In genomic region chr1:133163820-133164431, GRCm38 (mm10) we compare ENCODE assay signal across 8 mouse cellular contexts. TPM values are rescaled to one million over a fixed set of nuclear protein-coding genes. Genes with fewer than 3 reads are reported as not detected.
DNase-seq lines count a peak whose midpoint lies in the region; ATAC-seq lines count a peak whose summit lies in the region.

Gene Plekha6 (plus strand): TSS chr1:133164210.

- H3K27ac ChIP-seq in brown adipose tissue, adult 24 weeks (replicated peaks; ENCODE audit: low read depth, low read length), result no peak within 1 kb of the TSS
- 0 out of 2 replicates have a peak within 1 kb of the TSS, but pooled peaks have one; percentile 30 for H3K27ac ChIP-seq in kidney, embryonic 15.5 days
- H3K27ac ChIP-seq in liver, embryonic 15.5 days (replicated peaks), result no peak within 1 kb of the TSS
- no peak within 1 kb of the TSS for H3K27ac ChIP-seq in neural tube, embryonic 15.5 days (replicated peaks)

- H3K4me2 ChIP-seq in kidney, embryonic 15.5 days, result peak within 1 kb of the TSS; percentile 97
- H3K4me2 ChIP-seq in liver, embryonic 15.5 days, result peak within 1 kb of the TSS; percentile 70
- peak within 1 kb of the TSS; percentile 99 for H3K4me2 ChIP-seq in neural tube, embryonic 15.5 days

- peak within 1 kb of the TSS; percentile 57 for H3K4me3 ChIP-seq in brown adipose tissue, adult 24 weeks (ENCODE audit: insufficient read depth, low read depth, low read length)
- peak within 1 kb of the TSS; percentile 56 for H3K4me3 ChIP-seq in kidney, embryonic 15.5 days (replicated peaks)
- H3K4me3 ChIP-seq in liver, embryonic 15.5 days (replicated peaks), result peak within 1 kb of the TSS; percentile 47
- peak within 1 kb of the TSS; percentile 54 for H3K4me3 ChIP-seq in neural tube, embryonic 15.5 days (replicated peaks)

- peak; percentile 25 for DNase-seq in right cerebral cortex, postnatal 4 days
- DNase-seq in right cerebral cortex, adult 18-20 months, result no peak
- no peak for DNase-seq in heart, adult 8-10 months (ENCODE audit: low spot score)
- DNase-seq in frontal cortex, postnatal 10 days (ENCODE audit: low spot score in 2 of 2), result no peak

- ATAC-seq in kidney, embryonic 15.5 days (replicated peaks; ENCODE audit: low FRiP score), result peak; percentile 54
- ATAC-seq in liver, embryonic 15.5 days (ENCODE audit: insufficient read depth), result peak; percentile 9; the same call in 1 of the 2 replicates
- ATAC-seq in neural tube, embryonic 15.5 days (ENCODE audit: low FRiP score), result peak; percentile 35

- no peaks in the 10 kb centered on the region for H3K9me3 ChIP-seq in kidney, embryonic 15.5 days (replicated peaks)
- H3K9me3 ChIP-seq in liver, embryonic 15.5 days (replicated peaks), result no peaks in the 10 kb centered on the region
- H3K9me3 ChIP-seq in neural tube, embryonic 15.5 days (replicated peaks), result no peaks in the 10 kb centered on the region

- peaks cover 84% of the 10 kb centered on the region for H3K27me3 ChIP-seq in kidney, embryonic 15.5 days
- H3K27me3 ChIP-seq in liver, embryonic 15.5 days, result peaks cover 96% of the 10 kb centered on the region
- peaks cover 56% of the 10 kb centered on the region for H3K27me3 ChIP-seq in neural tube, embryonic 15.5 days (replicated peaks)

- no peaks in the 10 kb centered on the region for H3K36me3 ChIP-seq in kidney, embryonic 15.5 days
- no peaks in the 10 kb centered on the region for H3K36me3 ChIP-seq in liver, embryonic 15.5 days (replicated peaks)
- no peaks in the 10 kb centered on the region for H3K36me3 ChIP-seq in neural tube, embryonic 15.5 days

- no peaks in the 10 kb centered on the region for H3K4me1 ChIP-seq in brown adipose tissue, adult 24 weeks (ENCODE audit: control insufficient read depth, insufficient read depth, insufficient read length, low read length)
- peaks cover 34% of the 10 kb centered on the region for H3K4me1 ChIP-seq in kidney, embryonic 15.5 days
- H3K4me1 ChIP-seq in liver, embryonic 15.5 days (replicated peaks), result peaks cover 25% of the 10 kb centered on the region
- H3K4me1 ChIP-seq in neural tube, embryonic 15.5 days, result peaks cover 30% of the 10 kb centered on the region

- peak within 1 kb of the TSS; percentile 62 for H3K9ac ChIP-seq in kidney, embryonic 15.5 days
- no peak within 1 kb of the TSS for H3K9ac ChIP-seq in liver, embryonic 15.5 days
- peak within 1 kb of the TSS; percentile 51 for H3K9ac ChIP-seq in neural tube, embryonic 15.5 days (replicated peaks)

- under 1% methylated on average over 60 of the region's 68 CpGs for WGBS in kidney, embryonic 15.5 days
- under 1% methylated on average over 68 of the region's 68 CpGs for WGBS in liver, embryonic 15.5 days (ENCODE audit: insufficient replicate concordance)
- WGBS in neural tube, embryonic 15.5 days, result under 1% methylated on average over 66 of the region's 68 CpGs

RNA-seq across cellular contexts. Expression of gene Plekha6, which starts in this region (rescaled TPM):
- 2.2 and 4.2 TPM in 2 replicates for polyA plus RNA-seq in brown adipose tissue, adult 24 weeks (2012; ENCODE audit: insufficient read depth, insufficient read length, missing spikeins)
- total RNA-seq in heart, adult 8-10 months (2022), result 10 to 100 TPM; 55.8 to 74.3 (median 66.5) TPM
- polyA plus RNA-seq in kidney, embryonic 15.5 days (2015; fragmentation: Nextera tagmentation; extraction: Ambion mirVana), result 6.9 and 8.4 TPM in 2 replicates
- polyA plus RNA-seq in liver, embryonic 15.5 days (2015; fragmentation: Nextera tagmentation; extraction: Ambion mirVana), result 2.2 and 2.5 TPM in 2 replicates
- polyA plus RNA-seq in neural tube, embryonic 15.5 days (2015; fragmentation: Nextera tagmentation; extraction: Ambion mirVana), result 17.1 and 20.5 TPM in 2 replicates
